ENCODE assay signal across 8 mouse cellular contexts in genomic region chrX:43427111-43427510, GRCm38 (mm10). TPM values are rescaled to one million over a fixed set of nuclear protein-coding genes. Genes with fewer than 3 reads are reported as not detected.
DNase-seq lines count a peak whose midpoint lies in the region; ATAC-seq lines count a peak whose summit lies in the region.

No protein-coding gene starts in this region.

- H3K27me3 ChIP-seq in limb, embryonic 11.5 days (ENCODE audit: control insufficient read depth, insufficient read depth, low read length) = peaks cover 11% of the 10 kb centered on the region; the same call in 1 of the 2 replicates
- H3K27me3 ChIP-seq in stomach, embryonic 15.5 days (replicated peaks) = no peaks in the 10 kb centered on the region

- H3K4me3 ChIP-seq in limb, embryonic 11.5 days (ENCODE audit: low read depth, low read length) = no peak overlapping the region
- 0 out of 2 replicates have a peak overlapping the region, but pooled peaks have one; percentile 6 for H3K4me3 ChIP-seq in stomach, embryonic 15.5 days (replicated peaks)

- no peak for ATAC-seq in limb, embryonic 11.5 days (ENCODE audit: insufficient number of reproducible peaks, low FRiP score, low TSS enrichment, low read depth)
- no peak for ATAC-seq in stomach, embryonic 15.5 days (ENCODE audit: insufficient read depth, low FRiP score, low read depth)

- no peak overlapping the region for H3K4me2 ChIP-seq in limb, embryonic 11.5 days (ENCODE audit: low read depth, severe bottlenecking)
- peak overlapping the region; percentile 58 for H3K4me2 ChIP-seq in stomach, embryonic 15.5 days

- no peak overlapping the region for H3K9ac ChIP-seq in limb, embryonic 11.5 days (ENCODE audit: low read length)
- no peak overlapping the region for H3K9ac ChIP-seq in stomach, embryonic 15.5 days

- H3K4me1 ChIP-seq in limb, embryonic 11.5 days (ENCODE audit: control insufficient read depth, insufficient read depth, low read length) = no peaks in the 10 kb centered on the region
- no peaks in the 10 kb centered on the region for H3K4me1 ChIP-seq in stomach, embryonic 15.5 days

- no peaks in the 10 kb centered on the region for H3K9me3 ChIP-seq in limb, embryonic 11.5 days (ENCODE audit: control insufficient read depth, low read length)
- no peaks in the 10 kb centered on the region for H3K9me3 ChIP-seq in stomach, embryonic 15.5 days

- peak; percentile 25 for DNase-seq in right cerebral cortex, adult 18-20 months
- DNase-seq in right cerebral cortex, postnatal 14 days = no peak
- peak; percentile 6 to 14 for DNase-seq in frontal cortex, postnatal 14 days (ENCODE audit: low spot score in 2 of 2)
- DNase-seq in limb, embryonic 11.5 days (ENCODE audit: low spot score) = peak; percentile 21
- no peak for DNase-seq in natural killer cell, adult 2 months (ENCODE audit: low spot score in 2 of 2)
- no peak for DNase-seq in c-Kit-positive CD71-positive TER-119-positive erythroid progenitor cells, embryonic 14.5 days (ENCODE audit: low spot score)
- no peak for DNase-seq in spleen, adult 12 weeks (ENCODE audit: low spot score)

- H3K27ac ChIP-seq in limb, embryonic 11.5 days (replicated peaks; ENCODE audit: low read depth, low read length) = no peak overlapping the region
- H3K27ac ChIP-seq in stomach, embryonic 15.5 days = no peak overlapping the region

- no peaks in the 10 kb centered on the region for H3K36me3 ChIP-seq in limb, embryonic 11.5 days (ENCODE audit: control insufficient read depth, insufficient read depth, low read length)
- H3K36me3 ChIP-seq in stomach, embryonic 15.5 days = no peaks in the 10 kb centered on the region

- 23% methylated on average over 10 of the region's 10 CpGs for WGBS in limb, embryonic 11.5 days
- 26% methylated on average over 10 of the region's 10 CpGs for WGBS in stomach, embryonic 15.5 days

RNA-seq across cellular contexts. Expression of gene Tenm1, which starts 1.8 kb away (rescaled TPM):
- polyA plus RNA-seq in limb, embryonic 11.5 days (2014; fragmentation: Nextera tagmentation; extraction: Ambion mirVana) = 0.20 and 0.48 TPM in 2 replicates
- 2.7 and 2.8 TPM in 2 replicates for polyA plus RNA-seq in stomach, embryonic 15.5 days (2015; fragmentation: Nextera tagmentation; extraction: Ambion mirVana)

Comparison
In these comparisons a context has a peak if more than half of its experiments do, and no peak if none do; other contexts are left out.
1. DNase-seq: peak in right cerebral cortex, adult 18-20 months (single experiment), frontal cortex, postnatal 14 days (2 of 2) and limb, embryonic 11.5 days (single experiment); none in right cerebral cortex, postnatal 14 days (single experiment), natural killer cell, adult 2 months (0 of 2), c-Kit-positive CD71-positive TER-119-positive erythroid progenitor cells, embryonic 14.5 days (single experiment) and spleen, adult 12 weeks (single experiment).